Mouse (Mus musculus) mature B cell (primary cell): ENCODE data around the gene Sobp.

Source experiments
- in situ Hi-C: fragments of 300-500 bp; cut with MboI; formaldehyde crosslinking; loops from 2 replicates; pipeline ENCODE4 v1.14.3; 2019

Gene Sobp

DNA sequence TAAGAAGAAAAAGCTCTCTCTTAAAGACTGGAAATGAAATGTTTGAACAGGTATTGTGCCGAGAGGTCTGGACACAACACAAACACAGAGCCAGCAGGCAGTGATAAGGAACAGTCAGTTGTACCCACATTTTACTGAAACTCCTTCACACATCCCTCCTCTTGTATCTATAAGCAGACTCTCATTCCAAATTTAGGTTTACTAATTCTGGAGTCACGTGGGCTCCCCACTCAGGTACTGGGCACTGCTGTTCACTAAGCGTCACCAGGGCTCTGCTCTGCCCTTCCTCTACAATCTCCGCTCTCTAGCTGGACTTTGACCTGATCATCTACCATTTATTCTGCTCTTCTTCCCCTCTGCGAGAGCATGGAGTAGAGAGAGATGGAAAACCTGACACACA lies 15.4 kb downstream of the Sobp start:
- in situ Hi-C loops: no loop called here

DNA sequence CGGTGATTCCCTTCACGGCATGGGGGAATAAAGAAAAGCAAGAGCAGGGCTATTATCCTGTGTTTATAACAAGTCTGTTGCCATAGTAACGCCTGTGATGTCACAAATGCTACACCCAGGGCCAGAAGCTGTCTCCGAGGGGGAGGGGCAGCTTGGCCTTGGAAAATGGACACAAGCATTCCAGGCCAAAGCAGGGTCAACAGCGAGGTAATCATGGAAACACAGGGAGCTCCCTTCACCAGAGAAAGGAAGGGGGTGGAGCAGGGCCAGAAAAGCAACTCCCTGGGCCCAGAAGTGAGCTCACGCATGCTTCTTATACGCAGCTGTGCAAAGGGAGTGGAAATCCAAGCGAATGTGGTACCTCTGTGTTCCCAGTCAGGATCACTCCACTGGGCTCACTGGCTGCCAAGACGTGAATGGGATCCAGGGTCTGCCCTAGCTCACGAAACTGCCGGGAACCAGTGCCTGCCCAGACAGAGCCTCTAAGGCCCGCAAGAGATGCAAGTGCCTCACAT lies 19.2 kb downstream of the Sobp start:
- in situ Hi-C loops: no loop called here

DNA sequence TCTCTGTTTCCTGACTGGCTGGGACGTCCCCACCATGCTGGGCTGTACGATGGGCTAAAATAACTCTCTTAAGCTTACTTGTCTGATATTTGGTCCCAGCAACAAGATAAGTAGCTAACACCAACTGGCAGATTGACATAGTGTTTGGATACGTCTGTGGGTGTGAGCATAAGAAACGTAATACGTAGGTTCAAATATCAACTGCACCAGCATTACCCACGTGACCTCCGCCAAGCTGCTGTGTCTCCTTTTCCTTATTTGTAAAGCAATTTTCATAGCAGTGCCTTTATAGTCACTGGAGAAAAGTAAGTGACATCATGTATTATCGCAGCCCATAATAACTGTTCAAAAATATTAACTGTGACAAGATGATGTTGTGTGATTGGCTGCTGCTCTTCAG lies 21.7 kb downstream of the Sobp start:
- in situ Hi-C loops: no loop called here

DNA sequence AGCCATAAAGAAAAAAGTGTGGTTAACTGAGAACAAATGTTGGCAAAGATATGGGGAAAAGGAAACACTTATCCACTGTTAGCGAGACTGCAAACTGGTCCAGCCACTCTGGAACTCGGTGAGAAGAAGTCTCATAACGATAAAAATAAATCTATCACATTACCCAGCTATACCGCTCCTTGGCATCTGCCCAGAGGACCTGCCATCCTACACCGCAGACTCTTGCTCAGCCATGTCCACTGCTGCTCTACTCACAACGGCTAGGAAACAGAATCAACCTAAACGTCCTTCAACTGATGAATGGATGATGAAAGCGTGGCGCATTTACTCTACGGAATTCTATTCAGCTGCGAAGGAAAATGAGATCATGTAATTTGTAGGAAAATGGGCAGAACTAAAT lies 25.9 kb downstream of the Sobp start:
- in situ Hi-C loops: no loop called here

DNA sequence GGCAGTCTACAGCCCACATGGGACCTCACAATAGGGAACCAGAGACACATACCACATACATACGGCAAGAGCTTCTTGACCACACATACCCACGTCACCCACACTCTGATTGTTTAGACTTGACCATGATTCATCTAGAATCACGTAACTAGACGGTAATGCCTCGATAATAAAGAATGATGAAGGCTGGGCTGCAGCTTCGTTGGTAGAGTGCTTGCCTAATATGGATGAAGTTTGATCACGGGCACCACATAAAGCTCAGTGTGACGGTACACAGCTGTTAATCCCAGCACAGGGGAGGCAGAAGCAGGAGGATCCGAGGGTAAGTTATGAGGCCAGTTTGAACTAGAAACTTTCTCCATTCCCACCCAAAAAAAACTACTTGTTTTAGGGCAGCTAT lies 31.2 kb downstream of the Sobp start:
- in situ Hi-C loops: no loop called here

DNA sequence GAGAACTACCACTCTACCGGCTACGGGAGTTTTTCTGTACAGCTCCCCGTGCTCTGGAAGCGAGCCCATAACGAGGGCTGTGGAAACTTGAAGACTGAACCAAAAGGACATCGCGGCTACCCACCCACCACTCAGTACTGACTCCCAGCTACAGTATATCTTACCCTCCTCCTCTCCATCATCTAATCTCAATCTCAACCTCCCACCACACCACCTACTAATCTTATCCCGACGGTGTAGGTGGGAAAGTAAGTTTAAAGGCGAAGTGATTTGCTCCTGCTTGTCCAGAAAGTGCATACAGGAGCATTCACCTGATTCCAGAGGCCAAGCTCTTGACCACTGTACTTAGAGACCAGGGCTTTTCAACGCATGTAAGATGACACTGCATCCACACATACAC lies 40.3 kb downstream of the Sobp start:
- in situ Hi-C loops: no loop called here

DNA sequence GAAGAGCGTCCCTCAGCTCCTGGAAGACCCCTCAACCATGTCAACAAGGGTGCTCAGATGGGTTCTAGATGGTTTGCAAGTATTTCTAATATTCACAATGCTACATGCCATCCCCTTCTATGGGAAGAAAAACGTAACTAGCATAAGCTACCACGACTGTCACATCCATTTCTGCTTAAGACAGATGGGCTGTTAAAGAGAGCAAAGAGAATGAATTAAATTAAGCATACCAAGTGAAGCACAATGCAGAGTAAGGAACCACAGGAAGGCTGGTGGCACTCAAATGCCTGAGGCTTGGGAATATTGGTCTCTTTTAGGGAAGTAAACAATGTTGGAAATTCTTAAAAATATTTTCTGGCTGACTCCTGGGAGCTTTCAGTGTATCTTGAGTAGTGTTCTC lies 45.6 kb downstream of the Sobp start:
- in situ Hi-C loops: no loop called here

DNA sequence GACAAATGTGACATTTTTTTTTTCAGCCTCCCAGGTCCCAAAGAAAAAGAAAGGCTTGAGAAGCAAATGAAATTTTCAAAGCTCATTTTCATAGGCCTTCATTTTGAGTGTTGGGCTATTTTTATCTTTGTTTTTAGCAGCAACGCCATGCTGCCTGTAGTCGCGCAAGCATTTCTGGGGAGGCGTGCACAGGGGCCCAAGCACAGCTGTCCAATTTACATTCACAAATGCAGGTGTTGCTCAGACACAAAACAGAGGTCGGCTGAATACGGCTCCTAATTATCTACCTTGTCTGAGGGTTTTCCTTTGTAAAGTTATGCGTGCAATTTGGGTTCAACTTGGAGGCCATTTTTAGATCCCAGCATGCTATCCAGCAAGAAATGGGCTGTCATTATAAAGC lies 49.8 kb downstream of the Sobp start:
- in situ Hi-C loops: no loop called here

DNA sequence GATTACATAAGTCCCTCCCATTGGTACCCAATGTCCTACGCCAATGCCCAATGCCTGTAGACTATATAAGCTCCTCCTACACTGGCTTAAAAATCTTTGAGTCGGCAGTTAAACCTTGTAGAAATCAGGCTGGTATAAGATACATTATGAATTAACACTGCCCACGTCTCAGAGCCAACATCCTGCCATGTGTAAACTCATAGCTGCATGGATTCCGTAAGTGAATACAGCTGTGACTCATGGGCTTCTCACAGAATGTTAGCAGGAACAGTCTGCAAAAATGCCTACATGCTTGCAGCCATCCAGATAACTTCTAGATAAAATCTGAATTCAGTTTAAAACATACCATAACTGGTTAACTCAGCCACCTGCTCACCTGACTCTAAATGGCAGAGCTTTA lies 50.2 kb downstream of the Sobp start:
- in situ Hi-C loops: no loop called here

DNA sequence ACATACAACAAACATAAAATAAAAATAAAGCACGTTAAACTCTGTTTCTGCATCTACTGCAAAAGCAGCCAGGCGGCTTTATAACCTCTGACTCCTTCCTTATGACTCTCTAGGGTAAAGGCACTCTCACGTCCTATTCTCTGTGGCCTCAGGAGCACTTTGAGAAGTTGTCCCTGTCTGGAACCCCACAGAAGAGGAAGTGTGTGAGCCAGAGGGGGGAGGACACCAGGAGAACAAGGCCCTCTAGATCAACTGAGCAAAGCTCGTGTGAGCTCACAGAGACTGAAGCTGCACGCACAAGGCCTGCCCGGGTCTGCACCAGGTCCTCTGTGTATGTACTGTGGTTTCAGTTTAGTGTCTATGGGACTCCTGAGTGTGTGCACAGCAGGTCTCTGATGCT lies 50.9 kb downstream of the Sobp start:
- in situ Hi-C loops: no loop called here

DNA sequence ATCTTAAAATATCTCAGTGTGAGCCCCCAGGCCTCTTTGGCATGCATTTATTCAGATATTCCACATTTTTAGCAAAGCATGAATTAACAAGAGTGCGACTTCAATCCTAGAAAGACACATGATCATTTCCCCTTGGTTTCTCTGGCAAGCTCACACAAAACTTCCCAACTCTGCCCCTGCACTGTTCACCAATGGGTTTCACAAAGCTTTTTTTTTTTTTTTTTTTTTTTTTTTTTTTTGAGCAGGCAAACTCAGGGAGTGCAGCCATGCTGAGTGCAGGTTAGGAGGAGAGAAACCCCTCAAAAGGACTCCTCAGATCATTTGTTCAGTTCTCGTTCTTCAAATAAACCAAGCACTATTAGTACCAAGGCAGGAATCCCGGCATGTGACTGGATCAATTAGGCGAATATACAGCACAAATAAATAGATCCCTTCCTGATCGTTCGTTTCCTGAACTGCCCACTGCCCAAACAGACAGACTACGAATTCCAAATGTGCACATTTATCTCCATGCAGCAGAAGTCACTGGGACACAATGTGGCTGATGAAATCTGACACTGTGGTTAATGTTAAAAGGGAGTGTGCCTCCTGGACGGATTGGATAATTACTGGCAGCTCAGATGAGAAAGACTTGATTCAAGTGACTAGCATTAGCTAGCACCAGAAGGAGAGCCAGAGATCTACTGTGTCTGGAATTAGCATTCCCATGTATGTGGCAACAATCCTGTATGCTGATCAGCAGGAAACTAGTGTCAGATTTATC lies 53.5 kb downstream of the Sobp start:
- in situ Hi-C loops: no loop called here

DNA sequence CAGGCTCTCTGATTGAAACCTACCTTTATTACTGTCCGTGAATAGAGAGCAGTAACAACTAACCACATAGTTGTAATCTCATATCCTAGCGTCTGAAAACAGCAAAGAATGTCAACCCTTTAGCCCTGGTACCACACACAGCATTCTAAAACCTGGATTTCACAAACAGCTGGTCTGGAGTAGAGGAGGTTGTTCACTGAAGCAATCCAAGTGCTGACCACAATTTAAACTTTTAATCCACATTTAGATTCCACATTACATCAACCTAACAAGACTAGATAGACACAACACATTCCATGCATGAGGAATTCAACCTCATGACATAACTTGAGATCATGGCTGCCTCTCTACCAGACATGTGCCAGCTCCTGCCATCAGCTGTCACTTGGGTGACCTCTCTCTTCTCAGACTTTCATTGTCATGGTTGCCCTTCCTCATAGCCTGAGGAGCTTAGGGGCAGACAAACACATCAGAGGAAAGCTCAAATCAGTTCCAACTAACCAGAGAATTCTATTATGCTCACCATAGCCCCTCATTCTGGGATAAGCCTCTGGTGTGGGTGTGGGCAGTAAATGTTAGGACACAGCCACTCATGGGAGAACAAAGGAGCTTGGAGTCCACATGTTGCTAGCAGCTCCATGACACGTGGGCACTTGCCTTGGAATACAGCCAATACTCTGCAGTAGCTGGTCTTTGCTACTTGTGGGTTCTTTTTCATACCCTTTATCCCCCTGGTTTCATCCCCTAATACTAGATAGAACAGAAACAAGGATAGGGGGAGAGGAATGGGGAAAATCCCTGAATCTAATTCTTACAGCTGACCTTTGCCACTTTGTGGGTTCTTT lies 58.0 kb downstream of the Sobp start:
- in situ Hi-C loops: no loop called here

DNA sequence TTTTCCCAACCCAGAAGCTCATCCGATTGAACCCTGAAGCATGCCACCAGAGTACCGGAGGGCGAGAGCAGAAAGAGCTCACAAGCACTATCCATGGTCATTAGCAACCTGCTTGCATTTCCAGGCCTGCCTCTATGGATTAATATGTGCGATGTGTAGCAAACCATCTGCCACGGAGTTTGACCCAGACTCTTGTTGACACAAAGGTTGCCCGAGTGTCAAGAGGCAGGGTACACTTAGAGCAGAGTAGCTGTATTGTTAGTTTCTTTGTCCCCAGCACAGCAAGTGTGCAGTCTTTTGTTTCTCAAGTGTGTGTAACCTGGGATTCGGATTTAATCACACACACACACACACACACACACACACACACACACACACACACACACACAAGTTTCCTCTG lies 62.0 kb downstream of the Sobp start:
- in situ Hi-C loops: no loop called here

DNA sequence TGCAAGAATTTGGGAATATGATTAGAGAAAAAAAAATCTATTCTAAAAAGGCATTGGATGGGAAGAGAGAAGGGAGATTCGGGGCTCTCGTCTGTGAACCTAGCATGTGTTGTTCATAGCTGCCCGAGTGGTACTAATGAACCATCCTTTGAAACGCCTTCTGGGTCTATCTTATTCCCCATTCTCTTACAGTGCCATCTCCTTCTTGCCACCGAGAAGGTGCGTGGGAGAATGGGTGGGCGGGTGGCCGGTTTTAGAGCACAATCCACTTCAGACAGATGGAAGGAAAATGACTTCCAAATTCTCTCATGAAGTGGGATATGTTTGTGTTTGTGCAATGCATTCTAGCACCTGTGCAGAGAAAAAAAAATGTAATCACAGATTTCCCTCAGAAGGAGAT lies 67.7 kb downstream of the Sobp start:
- in situ Hi-C loops: no loop called here

DNA sequence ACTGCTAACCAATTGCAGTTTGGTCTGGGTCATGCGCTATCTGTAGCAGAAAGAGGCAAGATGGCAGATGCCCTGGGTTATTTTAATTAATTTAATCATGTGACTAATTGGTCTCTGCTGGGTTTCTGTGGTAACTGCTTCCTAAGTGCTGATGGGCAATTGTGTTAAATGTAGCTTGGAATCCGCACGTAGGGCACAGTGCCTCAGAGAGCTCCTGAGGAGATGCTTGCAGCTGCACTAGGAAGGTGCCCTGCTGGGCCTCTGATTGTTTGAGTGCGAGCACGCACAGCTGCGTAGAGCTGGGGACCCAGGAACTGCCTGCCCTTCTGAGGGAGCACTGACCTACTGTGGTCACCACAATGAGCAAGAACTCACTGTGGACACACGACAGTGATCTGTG lies 68.1 kb downstream of the Sobp start:
- in situ Hi-C loops: no loop called here

DNA sequence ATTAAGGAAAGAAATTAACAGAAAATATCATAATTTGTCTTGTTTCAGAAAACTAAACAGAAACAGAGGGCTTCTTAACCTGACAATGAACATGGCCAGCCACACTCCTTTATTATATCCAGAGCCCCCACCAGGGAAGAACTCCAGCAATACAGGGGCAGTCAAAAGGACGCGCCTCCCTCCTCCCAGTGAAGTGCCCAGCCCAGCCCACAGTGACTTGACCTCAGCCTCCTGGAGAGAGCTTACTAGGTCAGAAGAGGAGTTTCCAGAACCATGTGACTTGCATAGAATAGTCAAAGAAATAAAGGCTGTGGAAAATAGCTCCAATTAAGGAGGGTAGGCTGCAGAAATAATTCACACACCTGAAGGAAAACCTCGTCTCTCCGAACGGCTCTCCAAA lies 73.8 kb downstream of the Sobp start:
- in situ Hi-C loops: no loop called here

DNA sequence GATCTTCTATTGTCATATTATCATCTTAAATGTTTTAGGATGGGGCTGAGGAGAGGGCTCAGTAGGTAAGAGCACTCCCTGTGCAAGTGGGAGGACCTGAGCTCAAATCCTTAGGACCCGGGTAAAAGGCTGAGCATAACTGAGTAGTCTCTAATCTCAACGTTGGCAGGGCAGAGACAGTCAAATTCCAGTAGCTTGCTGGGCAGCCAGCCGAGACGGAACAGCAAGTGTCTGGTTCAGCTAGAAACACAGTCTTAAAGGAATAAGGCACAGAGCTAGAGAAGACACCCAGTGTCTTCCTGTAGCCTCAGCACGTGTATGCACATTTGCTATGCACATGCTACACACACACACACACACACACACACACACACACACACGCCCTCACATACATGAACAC lies 75.1 kb downstream of the Sobp start:
- in situ Hi-C loops: no loop called here

DNA sequence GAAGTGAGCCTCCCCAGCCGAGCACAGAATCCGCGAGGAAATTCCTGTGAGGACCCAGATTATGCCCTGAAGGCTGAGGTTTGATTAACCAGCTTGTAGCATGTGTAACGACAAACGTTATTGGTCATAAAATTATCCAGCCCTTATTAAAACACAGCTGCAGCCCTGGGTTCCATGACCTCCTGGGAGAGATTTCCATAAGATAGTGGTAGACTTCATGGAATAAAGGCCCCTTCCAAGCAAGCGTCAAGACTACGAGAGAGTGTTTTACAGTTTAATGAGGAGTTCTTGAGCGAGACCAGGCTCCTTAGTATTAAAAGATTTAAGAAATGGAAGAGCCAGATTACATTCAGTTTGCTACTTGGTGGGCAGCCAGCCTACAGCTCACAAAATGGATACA lies 76.6 kb downstream of the Sobp start:
- in situ Hi-C loops: no loop called here

DNA sequence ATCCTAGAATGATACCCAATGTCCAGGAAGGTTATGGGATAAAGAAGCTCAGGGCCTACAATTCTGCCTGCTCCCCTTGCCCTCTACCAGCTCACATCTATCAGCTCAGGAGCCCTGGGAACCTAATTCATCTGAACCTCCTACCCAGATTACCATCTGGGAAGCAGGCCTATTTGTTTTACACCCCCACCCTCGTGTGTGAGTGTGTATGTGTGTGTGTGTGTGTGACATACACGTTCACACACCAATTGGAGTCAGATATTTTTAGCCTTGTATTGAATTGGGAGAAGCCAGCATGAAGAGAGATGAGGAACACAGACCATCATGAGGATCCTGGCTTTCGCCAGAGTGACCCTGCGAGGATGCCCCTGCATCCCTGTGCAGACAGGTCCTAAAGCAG lies 77.7 kb downstream of the Sobp start:
- in situ Hi-C loops: no loop called here

DNA sequence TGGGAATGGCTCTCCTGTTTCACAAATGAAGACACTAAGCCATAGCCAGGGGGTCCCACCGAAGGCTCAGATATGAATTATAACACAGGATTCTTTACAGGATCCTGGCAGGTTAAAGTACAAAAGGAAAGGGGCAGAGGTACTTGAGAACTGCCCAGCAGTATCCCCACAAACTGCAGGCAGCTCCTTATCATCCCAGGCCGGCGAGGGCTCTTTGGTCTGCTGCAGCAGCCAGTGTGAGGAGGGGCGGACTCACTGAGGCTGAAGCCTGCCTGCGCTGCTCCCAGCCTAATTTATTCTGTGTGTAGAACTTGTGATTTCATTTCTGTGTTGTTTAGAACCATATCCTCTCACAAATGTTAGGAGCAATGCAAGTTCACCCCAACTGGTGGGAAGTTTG lies 79.8 kb downstream of the Sobp start:
- in situ Hi-C loops: no loop called here

DNA sequence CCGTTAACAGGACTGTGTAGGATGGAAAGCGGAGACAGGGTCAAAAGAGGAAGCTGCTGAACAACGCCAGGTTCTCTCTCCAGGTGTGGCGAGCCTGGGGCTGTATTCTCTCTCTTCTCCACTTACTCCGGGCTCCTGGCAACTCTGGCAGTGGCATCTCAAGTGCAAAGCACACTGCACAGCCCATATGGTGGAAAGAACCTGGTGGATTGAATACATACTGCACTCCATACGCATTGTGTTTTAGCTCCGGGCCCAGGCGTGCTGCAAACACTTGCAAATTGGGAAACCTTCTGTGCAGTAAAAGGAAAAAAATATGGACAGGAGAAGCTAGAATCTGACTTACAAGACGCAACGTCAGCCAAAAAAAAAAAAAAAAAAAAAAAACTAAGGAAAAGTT lies 80.9 kb downstream of the Sobp start:
- in situ Hi-C loops: no loop called here

DNA sequence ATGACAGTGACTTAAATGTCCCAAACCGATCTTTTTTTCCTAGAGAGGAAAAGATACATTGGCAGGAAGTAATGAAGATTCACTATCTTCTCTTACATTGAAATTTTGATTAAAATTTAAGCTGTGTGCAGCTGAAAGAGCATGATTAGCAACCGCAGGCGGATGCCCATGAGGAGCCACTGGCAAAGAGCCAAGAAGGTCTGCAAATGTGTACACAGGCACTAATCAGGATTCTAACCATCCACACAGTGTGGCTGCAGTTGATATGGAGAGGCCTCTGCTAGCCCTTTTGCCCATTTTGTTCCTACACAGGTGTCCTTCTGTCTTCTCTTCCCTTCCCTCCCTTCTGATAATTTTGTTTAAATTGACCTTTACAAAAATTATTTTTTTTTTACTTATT lies 84.3 kb downstream of the Sobp start:
- in situ Hi-C loops: no loop called here

DNA sequence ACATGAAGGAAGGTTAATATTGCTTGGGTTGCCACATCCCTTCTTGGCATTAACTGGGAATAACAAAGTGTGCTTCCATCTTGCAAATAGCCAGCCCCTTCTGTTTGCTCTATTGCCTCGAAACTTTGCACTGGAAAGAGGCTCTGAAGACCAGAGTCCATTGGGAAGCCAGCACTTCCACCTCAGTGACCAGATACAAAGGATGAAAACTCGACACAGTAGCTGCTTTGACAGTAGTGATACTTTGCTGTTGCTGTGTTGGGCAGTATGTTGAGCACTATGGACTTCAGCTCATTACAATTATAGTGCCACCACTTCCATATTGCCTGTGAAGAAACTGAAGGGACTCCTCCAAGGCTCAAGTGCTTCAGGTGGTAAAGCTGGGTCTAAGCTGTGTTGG lies 86.9 kb downstream of the Sobp start:
- in situ Hi-C loops: no loop called here
